Mouse (Mus musculus) activated CD4-positive, CD25-positive, alpha-beta regulatory T cell, adult 4 months (primary cell): ENCODE results near the gene Olfr48. TPM values are rescaled to one million over a fixed set of nuclear protein-coding genes. Genes with fewer than 3 reads are reported as not detected.

Source experiments
- ATAC-seq: one replicate; pipeline ENCODE4 v1.8.0; 2017
- polyA plus RNA-seq, 2 experiments: library from polyadenylated mRNA; unstranded; fragments of 100-300 nt; shearing (Covaris generic); gene quantifications; one replicate each; pipeline ENCODE4 v1.2.1; 2017

Olfr48 gene
- polyA plus RNA-seq = not detected

GRCm38 (mm10) chr2:89848105-89848504 is at the start of gene Olfr48:
Gene Olfr48, minus strand, starts transcription at chr2:89848205.
- no peak for ATAC-seq

- no peak for ATAC-seq
These were observed 30.1 kb upstream of the Olfr48 start, which contains the start of gene Olfr1257 for GRCm38 (mm10) chr2:89878137-89878536. Gene Olfr1257, plus strand, starts transcription at chr2:89878437.

- ATAC-seq = no peak
These were observed 1.2 kb upstream of the Olfr48 start for GRCm38 (mm10) chr2:89849230-89849629.

- no peak for ATAC-seq
These were observed 6.5 kb downstream of the Olfr48 start, which contains the start of gene Olfr1256 for GRCm38 (mm10) chr2:89841455-89841854. Gene Olfr1256, minus strand, starts transcription at chr2:89841555.

- ATAC-seq = no peak
These were observed 27.8 kb downstream of the Olfr48 start for GRCm38 (mm10) chr2:89820216-89820615.

GRCm38 (mm10) chr2:89811751-89812150 is 36.3 kb downstream of the Olfr48 start, which contains the start of gene Olfr1255:
Gene Olfr1255, plus strand, starts transcription at chr2:89812051.
- ATAC-seq = no peak

GRCm38 (mm10) chr2:89810751-89811150 is 37.3 kb downstream of the Olfr48 start:
- no peak for ATAC-seq

GRCm38 (mm10) chr2:89799583-89799982 is 48.4 kb downstream of the Olfr48 start:
- ATAC-seq = no peak

- ATAC-seq = no peak
These were observed 54.5 kb downstream of the Olfr48 start, which contains the start of gene Olfr1254 for GRCm38 (mm10) chr2:89793519-89793918. Gene Olfr1254, minus strand, starts transcription at chr2:89793619.

Other genes starting within 250 kb of the Olfr48 start
- under 1 TPM in 1 of 2 experiments, not detected in 1; 0.18 TPM for gene Olfr1247, start 234.1 kb downstream of the Olfr48 start, polyA plus RNA-seq
- not detected for gene Olfr1248, start 230.0 kb downstream of the Olfr48 start, polyA plus RNA-seq
- gene Olfr1249, start 213.2 kb downstream of the Olfr48 start, polyA plus RNA-seq = not detected
- not detected for gene Olfr1250, start 186.7 kb downstream of the Olfr48 start, polyA plus RNA-seq
- not detected for gene Olfr1251, start 176.3 kb downstream of the Olfr48 start, polyA plus RNA-seq
- not detected for gene Olfr1252, start 123.2 kb downstream of the Olfr48 start, polyA plus RNA-seq
- gene Olfr1253, start 91.1 kb downstream of the Olfr48 start, polyA plus RNA-seq = not detected
- gene Olfr1254, start 54.6 kb downstream of the Olfr48 start, polyA plus RNA-seq = not detected
- gene Olfr1255, start 36.2 kb downstream of the Olfr48 start, polyA plus RNA-seq = not detected
- gene Olfr1256, start 6.7 kb downstream of the Olfr48 start, polyA plus RNA-seq = not detected
- not detected for gene Olfr1257, start 30.2 kb upstream of the Olfr48 start, polyA plus RNA-seq
- gene Olfr1258, start 79.1 kb upstream of the Olfr48 start, polyA plus RNA-seq = not detected
- gene Olfr1259, start 100.5 kb upstream of the Olfr48 start, polyA plus RNA-seq = not detected
- not detected for gene Olfr1260, start 126.1 kb upstream of the Olfr48 start, polyA plus RNA-seq
- not detected for gene Olfr1261, start 143.0 kb upstream of the Olfr48 start, polyA plus RNA-seq
- not detected for gene Olfr1262, start 151.9 kb upstream of the Olfr48 start, polyA plus RNA-seq
- not detected for gene Olfr1263, start 163.9 kb upstream of the Olfr48 start, polyA plus RNA-seq
- gene Olfr1264, start 177.4 kb upstream of the Olfr48 start, polyA plus RNA-seq = under 1 TPM in 1 of 2 experiments, not detected in 1; 0.08 TPM
- not detected for gene Olfr1265, start 187.1 kb upstream of the Olfr48 start, polyA plus RNA-seq
- gene Olfr140, start 215.4 kb upstream of the Olfr48 start, polyA plus RNA-seq = not detected